Mouse (Mus musculus): Measurements from ENCODE around the gene Urah.

Urah gene

DNA sequence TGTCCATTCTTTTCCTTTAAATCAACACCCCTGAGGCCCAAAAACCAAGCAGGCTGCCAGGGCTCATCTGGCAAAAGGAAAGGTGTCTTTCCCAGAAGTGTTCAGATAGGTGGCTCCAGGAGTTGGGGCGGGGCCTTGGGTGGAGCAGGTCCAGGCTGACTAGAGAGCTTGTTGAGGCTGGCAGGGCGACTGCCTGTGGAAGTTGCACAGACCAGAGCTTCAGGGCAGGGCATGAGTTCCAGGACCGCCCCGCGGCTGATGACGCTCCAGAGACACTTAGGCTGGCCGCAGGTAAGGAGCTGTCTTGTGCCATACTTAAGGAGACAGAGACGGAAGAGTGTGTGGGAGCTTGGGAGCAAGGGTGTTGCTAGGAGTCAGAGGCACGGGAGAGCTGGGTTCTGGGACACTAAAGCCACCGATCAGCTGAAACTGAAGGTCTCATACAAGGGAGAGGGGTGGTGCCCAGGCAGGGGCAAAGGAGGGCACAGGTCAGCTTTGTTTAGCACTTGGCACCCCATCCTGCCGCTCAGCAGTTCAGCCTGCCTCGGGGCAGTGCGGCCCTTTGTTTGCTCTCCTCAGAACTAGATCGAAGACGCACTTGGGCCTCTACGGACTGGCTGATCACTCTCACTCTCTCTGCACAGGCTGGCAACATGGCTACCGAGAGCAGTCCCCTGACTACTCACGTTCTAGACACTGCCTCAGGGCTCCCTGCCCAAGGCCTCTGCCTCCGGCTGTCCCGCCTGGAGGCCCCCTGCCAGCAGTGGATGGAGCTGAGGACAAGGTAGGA is at the start of gene Urah:
Gene Urah (plus strand): TSS at position 51 of the 790 bp plus-strand sequence.
- no peak for DNase-seq (ENCODE audit: low read depth)

DNA sequence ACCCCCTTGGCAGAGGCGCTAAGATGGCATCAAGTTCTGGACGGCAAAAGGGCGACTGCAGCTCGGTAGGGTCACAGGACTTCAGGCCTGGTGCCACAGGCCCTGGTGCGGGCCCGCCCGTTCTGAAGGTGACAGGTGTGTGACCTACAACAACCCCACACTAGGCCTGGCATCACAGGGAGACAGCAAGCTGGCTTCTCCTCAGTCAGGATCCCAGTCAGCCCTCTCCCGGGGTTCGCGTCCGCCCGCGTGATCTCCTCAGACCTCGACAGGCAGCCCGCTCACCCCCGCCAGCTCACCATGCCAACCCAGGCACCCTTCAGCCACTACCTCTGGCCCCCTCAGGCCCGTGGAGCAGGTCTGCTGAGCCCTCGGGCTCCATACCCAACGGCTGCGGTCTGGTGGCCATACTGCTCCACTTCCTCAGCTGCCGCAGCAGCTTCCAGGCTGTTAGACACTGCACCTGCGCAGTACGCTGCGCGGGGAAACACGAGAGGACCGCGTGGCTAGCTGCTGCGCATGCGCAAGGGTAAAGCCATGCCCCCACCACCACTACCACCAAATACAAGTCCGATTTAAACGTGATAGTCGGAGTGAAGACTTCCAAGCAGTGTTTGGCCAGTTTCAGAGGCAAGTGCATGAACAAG is 47.3 kb upstream of the Urah start, which contains the start of gene Syce1:
Gene Syce1 (minus strand): TSS at position 447 of the 647 bp plus-strand sequence.
- no peak for DNase-seq (ENCODE audit: low read depth)

DNA sequence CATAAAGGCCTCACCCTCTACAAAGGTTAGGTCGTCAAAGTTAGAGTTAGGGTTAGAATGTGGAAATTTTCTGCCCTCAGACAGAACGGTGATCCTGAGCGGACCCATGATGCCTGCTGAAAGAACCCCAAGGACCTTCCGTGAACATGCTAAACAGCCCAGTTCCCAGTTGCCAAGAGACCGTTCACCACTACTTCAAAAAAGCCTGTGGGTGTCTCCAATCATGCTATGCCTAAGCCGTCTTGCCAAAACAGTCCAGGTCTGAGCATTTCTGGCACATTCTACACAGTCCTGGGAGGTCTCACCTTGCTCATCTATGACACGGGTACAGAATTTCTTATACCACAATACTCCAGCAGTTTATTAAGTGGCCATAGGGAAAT is 46.8 kb upstream of the Urah start:
- no peak for DNase-seq (ENCODE audit: low read depth)

DNA sequence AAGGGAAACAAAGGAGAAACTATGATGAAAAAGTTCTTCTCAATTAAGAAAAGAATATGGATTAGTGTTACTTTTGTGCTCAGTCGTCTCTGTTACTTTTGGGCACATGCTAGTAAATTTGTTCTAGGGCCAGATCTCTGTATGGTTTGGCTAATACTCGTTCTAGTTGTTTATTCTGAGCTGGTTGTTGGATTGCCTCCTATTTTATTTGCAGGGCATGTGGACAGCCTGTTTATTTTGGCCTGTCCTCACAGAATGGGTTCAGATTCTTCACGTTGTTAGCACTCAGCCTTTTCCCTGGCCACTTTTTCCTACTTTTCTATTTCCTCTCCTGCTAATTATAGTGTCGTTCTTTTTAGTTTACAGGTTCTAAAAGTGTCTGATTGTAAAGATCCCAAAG is 41.3 kb upstream of the Urah start:
- no peak for DNase-seq (ENCODE audit: low read depth)

DNA sequence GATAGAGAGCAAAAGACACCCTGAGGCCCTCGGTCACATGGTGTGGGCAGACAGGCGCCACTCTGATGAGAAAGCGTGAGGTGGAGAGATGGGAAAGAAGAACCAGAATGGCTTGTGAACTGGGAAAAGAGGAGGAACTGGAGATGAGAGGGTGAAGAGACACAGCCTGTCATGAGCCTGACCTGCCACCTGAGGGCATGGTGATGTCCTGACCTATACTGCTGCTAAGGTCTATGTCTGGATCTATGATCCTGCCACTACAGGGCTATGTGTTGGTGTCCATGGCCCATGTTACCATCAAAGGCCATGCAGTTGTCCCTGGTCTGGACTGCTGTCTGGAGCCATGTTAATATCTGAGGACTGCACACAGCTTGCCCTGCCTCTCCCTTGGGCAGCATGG is 37.2 kb upstream of the Urah start:
- DNase-seq (ENCODE audit: low read depth) = no peak

DNA sequence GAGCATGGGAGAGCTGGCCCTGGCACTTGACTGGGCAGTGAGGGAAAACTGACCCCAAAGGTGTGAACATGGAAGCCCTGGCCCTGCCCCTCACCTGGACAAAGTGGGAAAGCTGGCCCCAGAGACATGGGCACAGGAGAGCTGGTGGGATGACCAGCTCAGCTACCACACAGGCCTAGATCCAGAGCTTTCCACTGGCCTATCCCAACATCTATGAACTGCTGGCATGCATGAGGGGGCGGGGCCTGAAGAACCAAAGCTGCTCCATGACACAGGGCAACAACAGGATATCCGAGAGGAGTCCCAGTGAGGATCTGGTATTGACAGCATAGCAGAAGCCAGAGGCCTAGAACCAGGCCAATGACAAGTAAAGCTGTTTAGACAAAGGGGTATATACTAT is 36.6 kb upstream of the Urah start:
- DNase-seq (ENCODE audit: low read depth) = no peak

DNA sequence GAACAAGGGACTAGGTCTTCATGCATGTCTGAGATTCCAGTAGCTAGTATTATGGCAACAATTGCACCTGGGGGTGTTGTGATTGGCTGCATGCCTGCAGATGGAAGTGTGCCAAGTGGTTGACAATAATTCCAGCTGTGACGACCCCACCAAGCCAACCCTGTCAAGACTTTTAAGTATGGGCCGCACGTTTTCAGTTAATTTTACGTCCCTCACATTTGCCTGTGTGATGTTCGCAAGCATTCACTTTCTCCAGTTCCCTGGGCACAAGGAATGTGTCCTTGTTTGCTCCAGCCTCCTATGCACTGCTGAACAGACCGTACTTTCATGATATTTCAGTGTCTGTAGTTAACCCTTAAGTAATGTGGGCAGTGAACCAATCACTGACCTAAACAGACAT is 32.2 kb upstream of the Urah start:
- no peak for DNase-seq (ENCODE audit: low read depth)

DNA sequence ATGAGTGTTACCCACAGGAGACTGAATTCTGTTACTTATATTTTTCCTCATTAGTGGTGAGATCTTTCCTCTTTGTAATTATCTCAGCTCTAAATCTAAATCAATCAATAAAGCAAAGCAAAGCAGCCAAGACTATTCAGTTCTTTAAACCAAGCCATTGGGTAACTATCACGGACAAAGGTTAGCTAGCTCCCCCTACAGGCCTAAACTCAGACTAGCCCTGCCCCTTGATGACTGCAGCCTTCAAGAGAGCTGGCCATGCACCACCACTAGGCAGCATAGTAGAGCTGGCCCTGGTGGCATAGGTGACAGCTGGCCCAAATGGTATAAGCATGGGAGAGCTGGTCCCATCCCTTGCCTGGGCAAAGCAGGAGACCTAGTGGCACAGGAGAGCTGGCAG is 29.1 kb upstream of the Urah start:
- DNase-seq (ENCODE audit: low read depth) = peak; percentile 34

DNA sequence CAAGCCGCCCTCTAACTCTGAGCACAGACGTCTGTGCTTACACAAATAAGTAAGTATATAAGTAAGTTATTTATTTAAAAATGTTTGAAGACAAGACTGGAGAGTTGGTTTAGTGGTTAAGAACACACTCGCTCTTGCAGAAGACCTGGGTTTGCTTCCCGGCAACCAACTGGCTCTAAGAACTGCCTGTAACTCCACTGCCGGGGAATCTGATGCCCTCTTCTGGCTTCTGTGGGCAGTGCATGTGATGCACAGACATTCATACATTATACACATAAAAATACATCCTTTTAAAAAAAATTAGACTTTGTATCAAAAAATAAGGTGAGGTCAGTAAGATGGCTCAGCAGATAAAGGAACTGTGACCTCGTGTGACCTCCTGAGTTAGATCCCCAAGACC is 24.3 kb upstream of the Urah start:
- peak; percentile 16 for DNase-seq (ENCODE audit: low read depth)

DNA sequence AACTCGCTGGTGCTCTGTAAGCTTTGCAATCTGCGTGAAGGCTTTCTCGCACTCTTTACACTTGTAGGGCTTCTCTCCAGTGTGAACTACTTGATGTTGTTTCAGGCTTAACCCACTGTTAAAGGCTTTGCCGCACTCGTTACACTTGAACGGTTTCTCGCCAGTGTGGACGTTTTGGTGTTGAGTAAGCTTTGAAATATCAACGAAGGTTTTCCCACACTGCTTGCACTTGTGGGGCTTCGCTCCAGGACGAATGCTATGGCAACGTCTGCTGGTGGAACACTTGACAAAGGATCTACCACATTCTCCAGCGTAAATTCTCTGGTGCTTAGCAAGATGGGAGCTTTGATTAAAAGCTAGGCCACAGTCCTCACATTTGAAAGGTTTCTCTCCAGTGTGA is 23.1 kb upstream of the Urah start:
- no peak for DNase-seq (ENCODE audit: low read depth)

DNA sequence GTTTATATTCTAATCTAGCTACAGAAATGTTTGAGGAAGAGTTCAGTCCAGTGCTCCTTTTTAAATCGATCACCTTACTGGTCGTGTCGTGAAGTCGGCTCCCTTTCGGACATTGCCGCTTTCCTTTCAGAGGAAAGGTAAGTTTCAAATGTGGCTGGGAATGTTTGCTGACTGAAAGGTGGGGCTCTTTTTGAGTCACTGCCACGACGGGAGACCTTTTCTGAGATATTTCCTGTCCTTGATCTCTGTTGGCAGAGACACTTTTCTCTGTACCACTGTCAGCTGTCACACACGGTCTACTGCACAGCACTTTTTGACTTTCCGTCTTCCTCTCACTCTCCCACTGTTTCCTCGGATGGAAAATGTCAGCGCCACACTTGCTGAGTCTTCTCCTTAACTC is 22.0 kb upstream of the Urah start:
- no peak for DNase-seq (ENCODE audit: low read depth)

DNA sequence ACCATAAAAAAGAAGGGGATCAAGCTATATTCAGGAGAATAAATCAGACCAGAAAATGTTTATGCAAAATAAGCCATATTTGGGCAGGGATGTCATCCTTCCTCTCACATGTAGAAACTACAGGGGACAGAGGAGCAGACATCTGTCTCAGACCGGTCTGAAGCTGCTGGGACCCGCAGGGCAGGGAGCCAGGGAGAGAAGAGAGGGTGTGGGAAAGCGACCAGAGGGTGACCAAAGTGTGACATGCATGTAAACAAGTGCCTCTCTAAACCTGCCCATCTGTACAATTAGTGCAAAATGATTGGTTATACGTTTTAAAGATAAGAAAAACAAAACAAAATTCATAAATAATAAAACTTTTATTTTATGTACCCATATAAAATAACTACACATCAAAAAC is 14.6 kb upstream of the Urah start:
- no peak for DNase-seq (ENCODE audit: low read depth)

DNA sequence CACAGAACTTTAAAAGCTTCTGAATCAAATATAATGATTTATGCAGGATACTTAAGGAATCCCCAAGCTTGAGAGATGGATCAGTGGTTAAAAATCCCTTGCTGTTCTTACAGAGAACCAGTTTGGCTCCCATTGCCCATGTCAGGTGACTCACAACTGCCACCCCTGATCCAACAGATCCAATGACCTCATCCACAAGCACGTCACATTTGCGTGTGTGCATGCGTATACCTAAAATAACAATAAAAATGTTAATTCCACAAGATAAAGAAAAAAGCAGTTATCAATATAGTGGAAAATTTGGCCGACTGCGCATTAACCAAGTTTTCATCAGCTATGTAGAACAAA is 13.5 kb upstream of the Urah start:
- no peak for DNase-seq (ENCODE audit: low read depth)

DNA sequence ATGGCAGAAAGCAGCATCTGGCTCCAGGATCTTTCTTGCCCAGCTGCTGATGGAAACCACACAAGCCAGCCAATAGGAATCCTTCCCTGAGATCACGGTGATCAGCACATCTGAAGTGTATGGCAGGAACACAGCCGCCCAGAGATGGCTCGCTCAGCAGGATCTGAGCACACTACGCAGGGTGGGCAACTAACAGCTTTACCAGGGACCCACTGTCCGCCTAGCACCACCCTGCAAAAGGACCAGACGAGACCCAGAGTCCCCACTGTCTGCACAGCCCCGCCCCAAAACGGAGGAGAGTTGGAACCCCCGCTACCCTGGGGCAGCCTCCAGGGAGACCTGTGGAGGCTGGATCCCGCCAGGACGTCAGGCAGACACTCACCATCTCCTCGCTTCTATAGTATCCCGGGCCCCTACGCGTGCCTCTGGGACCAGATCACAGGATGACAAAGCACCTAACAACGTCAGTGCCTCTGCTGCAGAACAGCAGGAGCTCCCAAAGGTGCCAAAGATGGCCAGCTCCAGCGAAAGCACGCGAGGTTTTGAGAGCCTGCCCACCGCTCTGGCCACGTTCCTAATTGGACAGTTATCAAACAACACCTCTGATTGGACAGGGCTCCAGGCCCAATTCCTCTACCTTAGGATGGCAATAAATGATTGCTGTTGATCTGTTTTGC is 13.0 kb upstream of the Urah start, which contains the start of gene Zfp941:
Gene Zfp941 (minus strand): TSS at position 526 of the 677 bp plus-strand sequence.
- peak; percentile 42 for DNase-seq (ENCODE audit: low read depth)

DNA sequence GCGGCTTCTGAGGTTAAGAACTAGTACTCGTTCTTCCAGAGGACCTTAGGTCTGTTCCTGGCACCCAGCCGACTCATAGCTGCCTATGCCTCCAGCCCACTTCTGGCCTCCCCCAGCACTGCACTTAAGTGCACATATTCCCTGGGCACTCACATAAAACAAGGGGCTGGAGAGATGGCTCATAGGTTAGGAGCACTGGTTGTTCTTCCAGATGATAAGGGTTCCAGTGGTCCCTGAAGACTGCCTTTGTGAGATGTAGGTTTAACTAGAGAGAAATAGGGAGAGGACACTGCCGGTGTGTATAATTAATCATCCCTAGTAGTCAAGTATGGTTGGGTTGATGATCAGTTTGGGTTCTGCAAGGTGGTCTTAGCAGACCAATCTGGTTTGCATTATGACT is 12.1 kb upstream of the Urah start:
- DNase-seq (ENCODE audit: low read depth) = no peak

DNA sequence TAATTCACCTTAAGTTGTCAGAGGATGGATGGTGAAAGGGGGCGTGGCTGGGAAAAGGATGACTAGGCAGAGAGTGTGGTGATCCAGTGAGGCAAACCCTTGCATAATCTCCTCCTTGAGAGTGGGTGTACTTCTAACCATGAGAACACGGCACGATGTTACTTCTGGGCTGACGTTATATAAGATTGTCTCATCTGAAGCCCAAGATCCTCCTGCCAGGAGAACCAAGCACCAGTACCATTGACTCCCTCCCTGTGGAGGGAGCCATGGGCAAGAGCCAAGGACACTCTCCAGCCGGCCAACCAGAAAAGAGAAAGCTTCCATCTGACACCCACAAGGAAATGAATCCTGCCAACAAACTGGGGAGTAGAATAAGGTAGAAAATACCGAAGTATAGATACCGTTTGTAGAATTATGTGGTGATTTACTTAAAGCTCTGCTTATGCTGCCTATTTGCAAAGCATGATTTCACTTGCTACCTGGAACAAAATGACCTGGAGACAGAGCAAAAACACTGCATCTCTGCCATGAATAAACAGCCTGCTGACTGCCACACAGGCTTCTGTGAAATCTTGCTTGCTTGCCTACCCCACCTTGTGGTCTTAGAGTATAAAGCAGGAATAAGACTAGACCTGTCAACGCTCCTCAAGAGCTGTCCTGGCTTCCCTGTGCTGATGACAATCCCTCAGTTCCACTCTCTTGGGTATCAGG is 6.5 kb upstream of the Urah start:
- DNase-seq (ENCODE audit: low read depth) = no peak

DNA sequence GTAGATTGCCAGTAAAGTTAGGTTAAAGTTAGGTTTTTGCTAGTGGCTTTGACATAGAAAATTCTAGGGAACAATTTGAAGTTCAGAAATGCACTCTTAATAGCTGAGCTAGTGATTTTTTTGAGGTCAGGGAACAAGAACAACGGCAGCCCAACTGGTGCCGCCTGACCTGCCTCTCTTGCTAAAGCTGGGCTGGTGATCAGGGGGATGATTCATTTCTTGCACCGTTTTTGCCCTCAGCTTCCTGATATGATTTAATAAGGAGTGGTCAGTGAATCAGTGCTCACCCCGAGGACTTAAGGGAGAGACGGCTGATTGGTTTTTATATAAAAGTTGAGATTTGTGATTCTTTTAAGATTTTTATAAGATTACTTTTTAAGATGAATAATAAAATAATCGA is 3.4 kb upstream of the Urah start:
- DNase-seq (ENCODE audit: low read depth) = no peak

DNA sequence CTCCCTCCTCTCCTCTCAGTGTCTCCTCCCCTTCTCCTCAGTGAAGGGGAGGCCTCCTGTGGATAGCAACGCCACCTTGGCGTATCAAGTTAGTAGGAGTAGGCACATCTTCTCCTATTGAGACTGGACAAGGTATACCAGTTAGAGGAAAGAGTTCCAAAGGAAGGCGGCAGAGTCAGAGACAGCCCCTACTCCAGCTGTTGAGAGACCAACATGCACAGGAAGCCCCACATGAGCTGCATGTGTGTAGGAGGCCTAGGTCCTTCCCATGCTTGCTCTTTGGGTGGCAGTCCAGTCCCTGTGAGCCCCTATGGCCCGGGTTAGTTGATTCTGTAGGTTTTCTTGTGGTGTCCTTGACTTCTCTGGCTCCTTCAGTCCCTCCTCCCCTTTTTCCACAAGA is 1.5 kb upstream of the Urah start:
- no peak for DNase-seq (ENCODE audit: low read depth)

DNA sequence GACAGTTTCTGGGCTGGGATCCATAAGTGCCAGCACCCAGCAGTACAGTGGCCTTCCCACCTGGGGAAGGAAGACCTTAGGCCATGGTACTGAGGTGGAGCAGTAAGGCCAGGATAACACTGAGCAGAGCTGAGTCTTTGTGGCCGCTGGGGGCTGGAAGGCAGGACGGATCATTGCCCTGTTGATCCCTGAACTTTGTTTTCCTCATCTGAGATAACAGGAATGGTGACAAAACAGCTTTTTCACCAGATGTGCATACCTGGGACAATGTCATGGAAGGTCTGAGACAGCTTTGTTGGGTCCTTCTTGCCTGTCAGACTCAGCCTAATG is 905 bp downstream of the Urah start:
- no peak for DNase-seq (ENCODE audit: low read depth)

DNA sequence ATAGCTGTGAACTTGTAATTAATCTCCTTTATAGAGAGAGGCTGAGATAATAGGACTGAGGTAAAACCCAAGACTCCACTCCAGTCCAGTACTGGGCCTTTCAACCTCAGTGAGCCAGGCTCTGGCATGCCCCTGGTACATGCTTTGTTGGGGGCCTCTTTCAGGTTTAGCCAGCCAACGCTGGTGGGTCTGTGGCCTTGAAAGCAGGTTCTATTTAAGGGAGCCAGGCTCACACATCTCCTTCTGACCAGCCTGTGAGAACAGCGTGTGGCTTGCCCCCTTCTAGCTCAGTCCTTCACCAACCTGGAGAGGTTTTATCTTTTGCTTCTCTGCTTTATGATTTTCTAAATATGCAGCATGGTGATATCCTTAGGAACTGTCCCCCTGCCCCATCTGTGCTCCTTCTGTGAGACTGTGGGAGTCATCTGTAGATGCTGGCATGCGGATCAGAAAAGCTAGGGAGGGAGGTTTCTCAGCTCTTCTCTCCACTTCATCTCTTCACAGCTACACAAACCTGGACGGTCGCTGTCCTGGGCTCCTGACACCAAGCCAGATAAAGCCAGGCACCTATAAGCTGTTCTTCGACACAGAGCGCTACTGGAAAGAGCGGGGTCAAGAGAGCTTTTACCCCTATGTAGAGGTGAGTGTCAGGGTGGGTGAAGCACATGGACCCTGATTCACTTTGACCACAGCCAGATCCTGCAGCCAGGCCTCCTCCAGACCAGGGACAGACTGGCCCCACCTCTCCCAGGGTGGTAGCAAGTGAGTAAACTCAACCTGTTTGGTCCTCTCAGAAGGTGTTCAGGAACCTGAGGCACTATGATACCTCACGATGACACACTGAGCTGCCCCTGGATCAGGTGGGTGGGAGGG is 1.7 kb downstream of the Urah start:
- no peak for DNase-seq (ENCODE audit: low read depth)

DNA sequence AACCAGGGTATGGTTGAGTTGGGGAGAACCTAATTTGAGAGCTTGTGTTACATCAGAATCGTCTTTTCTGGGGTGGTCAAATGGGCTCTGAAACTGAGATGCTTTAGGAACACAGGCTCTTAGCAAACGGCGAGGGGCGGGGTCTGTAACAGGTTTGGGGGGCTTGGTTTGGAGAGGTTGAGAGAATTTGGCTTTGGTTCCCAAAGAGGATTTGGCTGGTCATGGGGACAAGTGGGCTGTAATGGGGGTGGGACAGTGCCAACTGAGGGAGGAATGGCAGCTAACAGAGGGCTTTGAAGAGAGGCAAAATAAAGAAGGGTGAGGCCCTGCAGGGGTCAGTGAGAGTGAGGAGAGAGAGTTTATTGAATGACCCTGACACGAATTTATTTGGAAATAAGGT is 4.7 kb downstream of the Urah start:
- no peak for DNase-seq (ENCODE audit: low read depth)
